Mouse (Mus musculus): ENCODE data around the gene Spx.

- TF ChIP-seq MAX (IDR thresholded peaks at IDR 0.05) (no peak), CTCF (IDR thresholded peaks at IDR 0.05; ENCODE audit: control insufficient read depth, insufficient read depth, insufficient read length) (no peak), USF1 (IDR thresholded peaks at IDR 0.05; ENCODE audit: low read depth) (no peak), MYOD1 (IDR thresholded peaks at IDR 0.05; ENCODE audit: control insufficient read depth, insufficient read length, low read depth) (no peak), MYOG (IDR thresholded peaks at IDR 0.05; ENCODE audit: control insufficient read depth, extremely low read depth, insufficient read length) (no peak), CEBPB (IDR thresholded peaks at IDR 0.05; ENCODE audit: low read depth) (no peak), FOSL1 (IDR thresholded peaks at IDR 0.05; ENCODE audit: insufficient read depth, low read length, poor library complexity, severe bottlenecking) (no peak)
Measured at GRCm38 (mm10) chr6:142381615-142382014, 31.6 kb upstream of the Spx start.
